Mouse (Mus musculus) olfactory bulb, adult 2 months (tissue): ENCODE results near the gene Sycp2l.
"Not testable (repeated sequence)": the region's sequence is repeated elsewhere in the genome, so short reads cannot be mapped to it uniquely, and the experiment has no call there.

Experiments used
- CTCF ChIP-seq: fragments of 200-500 bp; IDR thresholded peaks from 2 replicates; pipeline ENCODE4 v1.5.1; 2012; ENCODE audit warnings: low read depth, mild to moderate bottlenecking, low read length, moderate library complexity; ENCODE audit not compliant: insufficient read depth
- POLR2A ChIP-seq: fragments of 200-500 bp; IDR thresholded peaks from 2 replicates; pipeline ENCODE4 v1.6.1; 2012; ENCODE audit warnings: mild to moderate bottlenecking, low read depth, low read length, moderate library complexity; ENCODE audit not compliant: insufficient read depth

DNA sequence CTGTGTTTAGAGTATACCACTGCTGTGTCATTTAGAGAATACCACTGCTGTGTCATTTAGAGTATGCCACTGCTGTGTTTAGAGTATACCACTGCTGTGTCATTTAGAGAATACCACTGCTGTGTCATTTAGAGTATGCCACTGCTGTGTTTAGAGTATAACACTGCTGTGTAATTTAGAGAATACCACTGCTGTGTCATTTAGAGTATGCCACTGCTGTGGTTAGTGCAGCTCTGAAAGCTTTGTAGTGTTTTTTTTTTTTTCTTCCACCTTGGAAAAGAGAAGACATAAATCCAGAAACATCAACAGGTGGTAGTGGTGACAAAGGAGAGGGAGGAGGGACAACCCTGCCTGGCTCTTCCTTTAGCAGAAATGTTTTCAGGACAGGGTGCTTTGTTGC lies 91.5 kb downstream of the Sycp2l start:
- not testable (repeated sequence) for TF ChIP-seq CTCF, POLR2A
